Mouse (Mus musculus) MEL (cell line): ENCODE results near the gene Zfp646. TPM values are rescaled to one million over a fixed set of nuclear protein-coding genes. Genes with fewer than 3 reads are reported as not detected.

Source experiments
- DNase-seq: peaks from one replicate; pipeline ENCODE4 v3.0.0; 2011; ENCODE audit warnings: low read depth, low spot score
- H3K27ac ChIP-seq: 2 replicates; pipeline ENCODE4 v1.5.1; 2012; ENCODE audit warnings: low read depth, mild to moderate bottlenecking, control low read depth, low read length, moderate library complexity; ENCODE audit not compliant: control insufficient read depth
- H3K27me3 ChIP-seq, 2 experiments: fragments of 150-350 bp in 1 of 2; sonication (generic) in 1 of 2; 2 replicates each; pipeline ENCODE4 v1.6.1; 2012; ENCODE audit warnings: low read length in 2 of 2, mild to moderate bottlenecking in 2 of 2, improper control_type of control experiment in 1 of 2, moderate library complexity in 1 of 2; ENCODE audit not compliant: insufficient read depth in 2 of 2, control insufficient read depth in 1 of 2
- H3K36me3 ChIP-seq, 2 experiments: 2 replicates each; pipeline ENCODE4 v1.6.1; 2012 to 2014; ENCODE audit warnings: low read length in 2 of 2, improper control_type of control experiment in 1 of 2, inconsistent platforms in 1 of 2, mild to moderate bottlenecking in 1 of 2; ENCODE audit not compliant: insufficient read depth in 2 of 2, control insufficient read depth in 1 of 2
- H3K4me1 ChIP-seq, 2 experiments: fragments of 150-350 bp in 1 of 2; sonication (generic) in 1 of 2; 2 replicates each; pipeline ENCODE4 v1.6.1; 2012; ENCODE audit warnings: low read length in 2 of 2, improper control_type of control experiment in 1 of 2, mild to moderate bottlenecking in 1 of 2; ENCODE audit not compliant: insufficient read depth in 2 of 2, control insufficient read depth in 1 of 2
- H3K4me3 ChIP-seq, 2 experiments: fragments of 150-350 bp in 1 of 2; sonication (generic) in 1 of 2; 2 replicates each; pipeline ENCODE4 v1.5.1; 2012; ENCODE audit warnings: low read depth in 2 of 2, low read length in 2 of 2, mild to moderate bottlenecking in 2 of 2, moderate library complexity in 2 of 2, control low read depth in 1 of 2, improper control_type of control experiment in 1 of 2; ENCODE audit not compliant: control insufficient read depth in 1 of 2, insufficient read depth in 1 of 2
- H3K79me2 ChIP-seq: 2 replicates; pipeline ENCODE4 v1.6.1; 2012; ENCODE audit warnings: mild to moderate bottlenecking, low read length, moderate library complexity; ENCODE audit not compliant: control insufficient read depth, poor library complexity, insufficient read depth
- H3K9ac ChIP-seq: 2 replicates; pipeline ENCODE4 v1.6.1; 2012; ENCODE audit warnings: low read depth, mild to moderate bottlenecking, control low read depth, low read length, moderate library complexity; ENCODE audit not compliant: control insufficient read depth, poor library complexity, severe bottlenecking
- H3K9me3 ChIP-seq: fragments of 150-350 bp; sonication (generic); replicated peaks from 2 replicates; pipeline ENCODE4 v1.6.1; 2012; ENCODE audit warnings: mild to moderate bottlenecking, low read length, improper control_type of control experiment, moderate library complexity; ENCODE audit not compliant: insufficient read depth
- BHLHE40 ChIP-seq: IDR thresholded peaks from 2 replicates; pipeline ENCODE4 v1.6.1; 2012; ENCODE audit warnings: low read depth, mild to moderate bottlenecking, inconsistent platforms, low read length, improper control_type of control experiment, borderline replicate concordance
- CHD1 ChIP-seq: IDR thresholded peaks from 2 replicates; pipeline ENCODE4 v1.6.1; 2012; ENCODE audit warnings: low read depth, mild to moderate bottlenecking, inconsistent platforms, low read length, improper control_type of control experiment
- CHD2 ChIP-seq: IDR thresholded peaks from 2 replicates; pipeline ENCODE4 v1.6.1; 2011; ENCODE audit warnings: low read length, improper control_type of control experiment
- CTCF ChIP-seq, 3 experiments: IDR thresholded peaks in 2 of 3; conservative IDR thresholded peaks in 1 of 3; 2 replicates each; pipeline ENCODE4 v1.5.1; 2011 to 2012; ENCODE audit warnings: low read length in 3 of 3, low read depth in 2 of 3, mild to moderate bottlenecking in 2 of 3, improper control_type of control experiment in 1 of 3, inconsistent platforms in 1 of 3, mixed read lengths in 1 of 3, moderate library complexity in 1 of 3; ENCODE audit not compliant: control insufficient read depth in 1 of 3, insufficient read depth in 1 of 3, poor library complexity in 1 of 3, severe bottlenecking in 1 of 3
- ELF1 ChIP-seq: IDR thresholded peaks from 2 replicates; pipeline ENCODE4 v1.6.1; 2014; ENCODE audit warnings: low read depth, mild to moderate bottlenecking, inconsistent platforms, low read length, improper control_type of control experiment, moderate library complexity
- EP300 ChIP-seq, 2 experiments: IDR thresholded peaks; 2 replicates each; pipeline ENCODE4 v1.6.1; 2011; ENCODE audit warnings: improper control_type of control experiment in 2 of 2, low read length in 2 of 2, low read depth in 1 of 2, mild to moderate bottlenecking in 1 of 2
- ETS1 ChIP-seq: IDR thresholded peaks from 2 replicates; pipeline ENCODE4 v1.6.1; 2012; ENCODE audit warnings: low read depth, mild to moderate bottlenecking, inconsistent platforms, low read length, improper control_type of control experiment, moderate library complexity
- GABPA ChIP-seq: IDR thresholded peaks from 2 replicates; pipeline ENCODE4 v1.6.1; 2012; ENCODE audit warnings: low read depth, mild to moderate bottlenecking, inconsistent platforms, low read length, improper control_type of control experiment, moderate library complexity
- GATA1 ChIP-seq: IDR thresholded peaks from 2 replicates; pipeline ENCODE4 v1.6.1; 2011; ENCODE audit warnings: low read depth, low read length, improper control_type of control experiment
- HCFC1 ChIP-seq: IDR thresholded peaks from 2 replicates; pipeline ENCODE4 v1.6.1; 2012; ENCODE audit warnings: low read depth, mild to moderate bottlenecking, inconsistent platforms, low read length, improper control_type of control experiment, moderate library complexity
- JUND ChIP-seq: IDR thresholded peaks from 2 replicates; pipeline ENCODE4 v1.6.1; 2011; ENCODE audit warnings: low read depth, mild to moderate bottlenecking, improper control_type of control experiment, low read length
- KAT2A ChIP-seq: conservative IDR thresholded peaks from 2 replicates; pipeline ENCODE4 v1.6.1; 2012; ENCODE audit warnings: low read depth, low read length, improper control_type of control experiment, inconsistent platforms
- MAFK ChIP-seq: IDR thresholded peaks from 2 replicates; pipeline ENCODE4 v1.6.1; 2011; ENCODE audit warnings: low read depth, mild to moderate bottlenecking, low read length, improper control_type of control experiment, borderline replicate concordance
- MAX ChIP-seq: IDR thresholded peaks from 2 replicates; pipeline ENCODE4 v1.6.1; 2011; ENCODE audit warnings: low read length, improper control_type of control experiment
- MAZ ChIP-seq: IDR thresholded peaks from 2 replicates; pipeline ENCODE4 v1.6.1; 2012; ENCODE audit warnings: low read depth, mild to moderate bottlenecking, inconsistent platforms, low read length, improper control_type of control experiment
- MEF2A ChIP-seq: IDR thresholded peaks from 2 replicates; pipeline ENCODE4 v1.6.1; 2014; ENCODE audit warnings: low read depth, mild to moderate bottlenecking, inconsistent platforms, low read length, improper control_type of control experiment; ENCODE audit not compliant: poor library complexity, insufficient replicate concordance, severe bottlenecking; ENCODE audit errors: extremely low read depth
- MXI1 ChIP-seq: IDR thresholded peaks from 2 replicates; pipeline ENCODE4 v1.6.1; 2011; ENCODE audit warnings: mild to moderate bottlenecking, low read depth, low read length, improper control_type of control experiment
- MYC ChIP-seq: IDR thresholded peaks from 2 replicates; pipeline ENCODE4 v1.6.1; 2011; ENCODE audit warnings: low read depth, mild to moderate bottlenecking, low read length, improper control_type of control experiment, moderate library complexity
- NELFE ChIP-seq: IDR thresholded peaks from 2 replicates; pipeline ENCODE4 v1.6.1; 2011; ENCODE audit warnings: low read depth, low read length, improper control_type of control experiment
- NRF1 ChIP-seq: IDR thresholded peaks from 2 replicates; pipeline ENCODE4 v1.6.1; 2014; ENCODE audit warnings: low read depth, mild to moderate bottlenecking, inconsistent platforms, low read length, improper control_type of control experiment, moderate library complexity; ENCODE audit not compliant: poor library complexity, insufficient read depth, severe bottlenecking
- POLR2A ChIP-seq, 2 experiments: IDR thresholded peaks; 2 replicates each; pipeline ENCODE4 v1.6.1; 2011 to 2012; ENCODE audit warnings: low read length in 2 of 2, mild to moderate bottlenecking in 2 of 2, control low read depth in 1 of 2, improper control_type of control experiment in 1 of 2, low read depth in 1 of 2, moderate library complexity in 1 of 2; ENCODE audit not compliant: control insufficient read depth in 1 of 2, insufficient read depth in 1 of 2, poor library complexity in 1 of 2
- POLR2AphosphoS2 ChIP-seq: IDR thresholded peaks from 2 replicates; pipeline ENCODE4 v1.6.1; 2011; ENCODE audit warnings: low read length, improper control_type of control experiment
- POLR2AphosphoS5 ChIP-seq: IDR thresholded peaks from 2 replicates; pipeline ENCODE4 v1.6.1; 2012; ENCODE audit warnings: low read depth, borderline replicate concordance, mild to moderate bottlenecking, inconsistent platforms, low read length, moderate library complexity, mixed read lengths
- SIN3A ChIP-seq: IDR thresholded peaks from 2 replicates; pipeline ENCODE4 v1.6.1; 2012; ENCODE audit warnings: low read length, improper control_type of control experiment, inconsistent platforms
- SMC3 ChIP-seq: IDR thresholded peaks from 2 replicates; pipeline ENCODE4 v1.6.1; 2011; ENCODE audit warnings: low read depth, low read length, improper control_type of control experiment
- TAL1 ChIP-seq: IDR thresholded peaks from 2 replicates; pipeline ENCODE4 v1.6.1; 2012; ENCODE audit warnings: mild to moderate bottlenecking, inconsistent platforms, low read length, moderate library complexity, mixed read lengths
- TBP ChIP-seq: IDR thresholded peaks from 2 replicates; pipeline ENCODE4 v1.8.0; 2011; ENCODE audit warnings: low read depth, low read length, improper control_type of control experiment
- TCF12 ChIP-seq: IDR thresholded peaks from 2 replicates; pipeline ENCODE4 v1.6.1; 2014; ENCODE audit warnings: low read depth, mild to moderate bottlenecking, inconsistent platforms, low read length, improper control_type of control experiment, moderate library complexity
- USF1 ChIP-seq: IDR thresholded peaks from 2 replicates; pipeline ENCODE4 v1.6.1; 2014; ENCODE audit warnings: low read depth, mild to moderate bottlenecking, inconsistent platforms, low read length, improper control_type of control experiment, moderate library complexity
- USF2 ChIP-seq, 2 experiments: IDR thresholded peaks; 2 replicates each; pipeline ENCODE4 v1.6.1; 2011 to 2012; ENCODE audit warnings: improper control_type of control experiment in 2 of 2, low read length in 2 of 2, borderline replicate concordance in 1 of 2, inconsistent platforms in 1 of 2, low read depth in 1 of 2, mild to moderate bottlenecking in 1 of 2; ENCODE audit not compliant: insufficient read depth in 1 of 2
- ZMIZ1 ChIP-seq: IDR thresholded peaks from 2 replicates; pipeline ENCODE4 v1.6.1; 2012; ENCODE audit warnings: low read depth, mild to moderate bottlenecking, inconsistent platforms, low read length, improper control_type of control experiment, moderate library complexity
- ZNF384 ChIP-seq: IDR thresholded peaks from 2 replicates; pipeline ENCODE4 v1.6.1; 2012; ENCODE audit warnings: low read depth, mild to moderate bottlenecking, inconsistent platforms, low read length, improper control_type of control experiment
- polyA plus RNA-seq, 2 experiments: library from polyadenylated mRNA; stranded (reverse) in 1 of 2; unstranded in 1 of 2; fragments of >175 nt in 1 of 2; fragments of >200 nt in 1 of 2; gene quantifications; 2 replicates each; pipeline versions ENCODE4 v1.2.1 to v1.2.4; 2012; ENCODE audit warnings: low replicate concordance in 2 of 2, low read depth in 1 of 2; ENCODE audit not compliant: insufficient read length in 2 of 2, insufficient read depth in 1 of 2, missing spikeins in 1 of 2
- total RNA-seq: library from RNA; depleted of rRNA; stranded (reverse); fragments of 300-350 nt; gene quantifications from 2 replicates; pipeline ENCODE4 v1.2.3, GENCODE M21; 2012

The Zfp646 gene
- total and polyA plus RNA-seq, 3 experiments = 35.8 to 38.2 TPM; not detected in 1

- peaks cover 7% of the 10 kb centered on the region; the same call in 1 of the 2 replicates for H3K79me2 ChIP-seq
- peak overlapping the region; percentile 99 for H3K9ac ChIP-seq
- H3K4me3 ChIP-seq = peak overlapping the region; percentile 78 to 92
- H3K27me3 ChIP-seq = no peaks in the 10 kb centered on the region
- no peaks in the 10 kb centered on the region for H3K9me3 ChIP-seq
- H3K4me1 ChIP-seq = 0 out of 4 replicates have a peak, but pooled peaks cover 0 to 10% of the 10 kb centered on the region in 2 experiments
- H3K36me3 ChIP-seq = peaks cover 0 to 7% of the 10 kb centered on the region in 2 experiments; a peak in 1 of 4 replicates
- peak; percentile 98 for DNase-seq
- peak overlapping the region; percentile 98 for H3K27ac ChIP-seq
- TF ChIP-seq HCFC1 (peak; percentile 79), MAX (peak; percentile 99), MXI1 (peak; percentile 84), GABPA (no peak), JUND (no peak), TBP (peak; percentile 48; the same call in 1 of the 2 replicates), CTCF (IDR thresholded peaks at IDR 0.05 in 2 of 3, conservative IDR thresholded peaks at IDR 0.05 in 1 of 3; ENCODE audit: control insufficient read depth in 1 of 3, insufficient read depth in 1 of 3, low read depth in 2 of 3, low read length in 3 of 3, poor library complexity in 1 of 3, severe bottlenecking in 1 of 3) (0 out of 6 replicates have a peak, but pooled peaks of 1 of the 3 experiments have one; percentile 1), MAFK (no peak), USF2 (IDR thresholded peaks at IDR 0.05; ENCODE audit: borderline replicate concordance in 1 of 2, insufficient read depth in 1 of 2, low read depth in 1 of 2, low read length in 2 of 2) (peak; percentile 71 to 93; a peak in 3 of 4 replicates), CHD2 (peak; percentile 94), SMC3 (no peak), USF1 (peak; percentile 98), MEF2A (no peak), NRF1 (peak; percentile 92), KAT2A (no peak; the same call in 1 of the 2 replicates), TCF12 (peak; percentile 28; the same call in 1 of the 2 replicates), ETS1 (peak; percentile 87), ZNF384 (no peak), ZMIZ1 (peak; percentile 62; the same call in 1 of the 2 replicates), BHLHE40 (peak; percentile 94), MAZ (peak; percentile 85), CHD1 (0 out of 2 replicates have a peak, but pooled peaks have one; percentile 83), POLR2AphosphoS2 (peak; percentile 49; the same call in 1 of the 2 replicates), POLR2AphosphoS5 (no peak), NELFE (peak; percentile 65), SIN3A (peak; percentile 62), TAL1 (peak; percentile 59; the same call in 1 of the 2 replicates), MYC (peak; percentile 51; the same call in 1 of the 2 replicates), EP300 (IDR thresholded peaks at IDR 0.05; ENCODE audit: low read depth in 1 of 2, low read length in 2 of 2) (peak in 1 of 2 experiments; percentile 62; a peak in 2 of 4 replicates), GATA1 (no peak), ELF1 (peak; percentile 78), POLR2A (IDR thresholded peaks at IDR 0.05; ENCODE audit: control insufficient read depth in 1 of 2, insufficient read depth in 1 of 2, low read depth in 1 of 2, low read length in 2 of 2, poor library complexity in 1 of 2) (peak in 1 of 2 experiments; percentile 80; a peak in 3 of 4 replicates)
- TF ChIP-seq, all 39 proteins: peak for 23
Observed at GRCm38 (mm10) chr7:127841340-127842000, 34.6 kb upstream of the Zfp646 start.
